Mouse (Mus musculus): ENCODE measurements around the gene Palld. TPM values are rescaled to one million over a fixed set of nuclear protein-coding genes. Genes with fewer than 3 reads are reported as not detected.

The Palld gene
- total and polyA plus RNA-seq, 3 experiments, result 0.87 to 7.1 (median 2.6) TPM

DNA sequence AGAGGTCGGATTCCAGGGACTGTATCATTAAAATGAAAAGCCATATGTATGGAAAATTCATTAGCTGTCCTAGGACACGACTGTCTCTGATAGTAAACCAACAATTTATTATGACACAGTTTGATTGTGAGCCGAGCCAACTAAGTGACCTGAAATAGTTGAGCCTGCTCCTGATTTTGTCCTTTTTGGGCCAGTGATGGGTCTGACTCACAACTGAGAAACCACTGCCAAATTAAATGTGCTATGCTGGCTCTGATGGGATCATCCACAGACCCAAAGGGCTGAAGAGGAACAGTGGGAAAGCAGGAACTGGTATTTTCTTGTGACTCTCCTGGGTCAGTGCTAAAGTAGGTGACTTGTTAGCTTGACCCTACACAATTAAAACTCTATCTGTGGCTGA lies 305.6 kb downstream of the Palld start:
- H3K79me2 ChIP-seq (replicated peaks; ENCODE audit: control insufficient read depth, extremely low read depth, insufficient read depth, poor library complexity, severe bottlenecking), result no peaks in the 10 kb centered on the region
- H3K9ac ChIP-seq (ENCODE audit: insufficient read depth, low read depth), result no peak overlapping the region
- no peaks in the 10 kb centered on the region for H3K36me3 ChIP-seq (replicated peaks in 1 of 2; ENCODE audit: control insufficient read depth in 1 of 2, insufficient read depth in 1 of 2, low read length in 1 of 2)
- TF ChIP-seq CTCF (conservative IDR thresholded peaks at IDR 0.05 in 1 of 2, IDR thresholded peaks at IDR 0.05 in 1 of 2; ENCODE audit: low read depth in 2 of 2, low read length in 2 of 2) (no peak), POLR2A (IDR thresholded peaks at IDR 0.05; ENCODE audit: low read depth, low read length) (no peak), PAX5 (IDR thresholded peaks at IDR 0.05; ENCODE audit: low read length) (no peak), IRF4 (IDR thresholded peaks at IDR 0.05; ENCODE audit: low read depth, low read length) (no peak), CHD2 (IDR thresholded peaks at IDR 0.05; ENCODE audit: low read length) (no peak), JUND (conservative IDR thresholded peaks at IDR 0.05; ENCODE audit: low read depth, low read length) (no peak), JUN (IDR thresholded peaks at IDR 0.05; ENCODE audit: insufficient read depth, low read depth, low read length) (no peak), MAZ (IDR thresholded peaks at IDR 0.05; ENCODE audit: low read depth, low read length) (no peak), TCF12 (IDR thresholded peaks at IDR 0.05; ENCODE audit: low read depth, low read length) (no peak), MYC (IDR thresholded peaks at IDR 0.05; ENCODE audit: low read depth, low read length) (no peak), ZKSCAN1 (IDR thresholded peaks at IDR 0.05; ENCODE audit: borderline replicate concordance, low read depth, low read length) (no peak), MXI1 (IDR thresholded peaks at IDR 0.05; ENCODE audit: low read depth, low read length) (no peak), POLR2AphosphoS2 (IDR thresholded peaks at IDR 0.05; ENCODE audit: low read depth, low read length) (no peak), ZMIZ1 (IDR thresholded peaks at IDR 0.05; ENCODE audit: low read depth, low read length) (no peak), NELFE (IDR thresholded peaks at IDR 0.05; ENCODE audit: low read depth, low read length) (no peak), SMC3 (IDR thresholded peaks at IDR 0.05; ENCODE audit: low read depth, low read length) (no peak)
- no peaks in the 10 kb centered on the region for H3K9me3 ChIP-seq (replicated peaks; ENCODE audit: low read length)
- in situ Hi-C loops (cut with MboI; ENCODE audit: low pct_ligation_motif_present, low pct_unique_long_range_greater_than_20kb, low sequenced_read_pairs), result no loop called here
- no peaks in the 10 kb centered on the region for H3K27me3 ChIP-seq (replicated peaks)
- no peaks in the 10 kb centered on the region for H3K4me1 ChIP-seq (ENCODE audit: control insufficient read depth in 1 of 2, insufficient read depth in 2 of 2)
- dilution Hi-C loops (cut with MboI; ENCODE audit: extremely low pct_ligation_motif_present, extremely low pct_unique_long_range_greater_than_20kb, low sequenced_read_pairs), result no loop called here
- no peak overlapping the region for H3K27ac ChIP-seq (ENCODE audit: insufficient read depth, low read depth)
- no peak overlapping the region for H3K4me3 ChIP-seq (replicated peaks in 1 of 3; ENCODE audit: low read depth in 2 of 3, low read length in 2 of 3, poor library complexity in 1 of 3)
- no peak for DNase-seq (ENCODE audit: extremely low read depth)
- H3K4me2 ChIP-seq (ENCODE audit: insufficient read depth, low read depth, poor library complexity, severe bottlenecking), result no peak overlapping the region

DNA sequence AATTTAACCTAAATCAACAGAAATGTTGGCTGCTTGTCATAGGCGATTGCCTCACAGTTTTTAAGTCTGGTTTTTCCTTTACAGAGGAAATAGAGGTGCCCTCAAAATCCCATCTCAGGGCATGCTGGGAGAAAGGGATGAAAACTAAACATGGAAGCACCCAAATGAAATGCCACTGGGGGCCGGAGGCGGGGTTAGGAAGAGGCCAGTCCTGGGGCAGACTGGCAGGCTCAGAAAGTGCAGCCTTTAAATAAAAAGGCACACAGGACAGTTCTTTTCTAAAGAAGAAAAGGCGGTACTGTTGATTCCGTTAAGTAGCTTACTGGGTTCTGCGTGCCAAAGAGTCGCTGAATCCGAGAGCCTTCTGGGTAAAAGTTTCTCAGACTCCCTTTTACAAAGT lies 311.0 kb downstream of the Palld start:
- Histone ChIP-seq H3K9me3 (replicated peaks; ENCODE audit: low read length) (no peaks in the 10 kb centered on the region), H3K36me3 (replicated peaks in 1 of 2; ENCODE audit: control insufficient read depth in 1 of 2, insufficient read depth in 1 of 2, low read length in 1 of 2) (no peaks in the 10 kb centered on the region), H3K4me2 (ENCODE audit: insufficient read depth, low read depth, poor library complexity, severe bottlenecking) (peak overlapping the region; percentile 16; the same call in 1 of the 2 replicates), H3K27ac (ENCODE audit: insufficient read depth, low read depth) (no peak overlapping the region), H3K27me3 (replicated peaks) (peaks cover 4% of the 10 kb centered on the region), H3K4me1 (ENCODE audit: control insufficient read depth in 1 of 2, insufficient read depth in 2 of 2) (peaks cover 9 to 10% of the 10 kb centered on the region in 2 experiments), H3K4me3 (replicated peaks in 1 of 3; ENCODE audit: low read depth in 2 of 3, low read length in 2 of 3, poor library complexity in 1 of 3) (no peak overlapping the region), H3K79me2 (replicated peaks; ENCODE audit: control insufficient read depth, extremely low read depth, insufficient read depth, poor library complexity, severe bottlenecking) (peaks cover 11% of the 10 kb centered on the region), H3K9ac (ENCODE audit: insufficient read depth, low read depth) (no peak overlapping the region)
- DNase-seq (ENCODE audit: extremely low read depth), result no peak
- in situ Hi-C loops (cut with MboI; ENCODE audit: low pct_ligation_motif_present, low pct_unique_long_range_greater_than_20kb, low sequenced_read_pairs) (no loop called here), dilution Hi-C loops (cut with MboI; ENCODE audit: extremely low pct_ligation_motif_present, extremely low pct_unique_long_range_greater_than_20kb, low sequenced_read_pairs) (no loop called here)
- no peak for TF ChIP-seq ZKSCAN1 (IDR thresholded peaks at IDR 0.05; ENCODE audit: borderline replicate concordance, low read depth, low read length)
- TF ChIP-seq POLR2A (IDR thresholded peaks at IDR 0.05; ENCODE audit: low read depth, low read length), result no peak
- TF ChIP-seq MYC (IDR thresholded peaks at IDR 0.05; ENCODE audit: low read depth, low read length), result no peak
- TF ChIP-seq SIN3A (IDR thresholded peaks at IDR 0.05; ENCODE audit: low read length), result no peak
- no peak for TF ChIP-seq SMC3 (IDR thresholded peaks at IDR 0.05; ENCODE audit: low read depth, low read length)
- TF ChIP-seq ZMIZ1 (IDR thresholded peaks at IDR 0.05; ENCODE audit: low read depth, low read length), result no peak
- no peak for TF ChIP-seq MEF2A (IDR thresholded peaks at IDR 0.05; ENCODE audit: borderline replicate concordance, low read depth, low read length)
- TF ChIP-seq PAX5 (IDR thresholded peaks at IDR 0.05; ENCODE audit: low read length), result no peak
- TF ChIP-seq ZNF384 (IDR thresholded peaks at IDR 0.05; ENCODE audit: low read depth, low read length), result no peak
- no peak for TF ChIP-seq CTCF (conservative IDR thresholded peaks at IDR 0.05 in 1 of 2, IDR thresholded peaks at IDR 0.05 in 1 of 2; ENCODE audit: low read depth in 2 of 2, low read length in 2 of 2)
- TF ChIP-seq USF2 (conservative IDR thresholded peaks at IDR 0.05; ENCODE audit: low read depth, low read length), result no peak
- TF ChIP-seq JUND (conservative IDR thresholded peaks at IDR 0.05; ENCODE audit: low read depth, low read length), result no peak
- TF ChIP-seq MAFK (IDR thresholded peaks at IDR 0.05; ENCODE audit: insufficient replicate concordance, low read length), result no peak
- TF ChIP-seq MXI1 (IDR thresholded peaks at IDR 0.05; ENCODE audit: low read depth, low read length), result no peak
- TF ChIP-seq EP300 (IDR thresholded peaks at IDR 0.05; ENCODE audit: low read length), result no peak
